Mouse (Mus musculus) forebrain, postnatal 0 days (tissue): ENCODE results near the gene Tmcc1. TPM values are rescaled to one million over a fixed set of nuclear protein-coding genes. Genes with fewer than 3 reads are reported as not detected.

ENCODE experiments used
- ATAC-seq: fragments of 200-750 bp; cut with Nextera tagmentation; 2 replicates; pipeline ENCODE4 v1.8.0; 2017; ENCODE audit warnings: mild to moderate bottlenecking, moderate library complexity
- DNase-seq: peaks from one replicate; pipeline ENCODE4 v3.0.0-alpha.2; 2015
- H3K27ac ChIP-seq: fragments of 300-500 bp; sonication (generic); 2 replicates; pipeline ENCODE4 v1.5.1; 2014; ENCODE audit warnings: low read depth, mild to moderate bottlenecking, antibody characterized with exemption, low read length, moderate library complexity, mixed read lengths
- H3K27me3 ChIP-seq: fragments of 300-500 bp; sonication (generic); 2 replicates; pipeline ENCODE4 v1.6.1; 2014; ENCODE audit warnings: mild to moderate bottlenecking, low read length, mixed read lengths; ENCODE audit not compliant: insufficient read depth
- H3K36me3 ChIP-seq: fragments of 300-500 bp; sonication (generic); 2 replicates; pipeline ENCODE4 v1.6.1; 2014; ENCODE audit warnings: mild to moderate bottlenecking, moderate library complexity; ENCODE audit not compliant: insufficient read depth
- H3K4me1 ChIP-seq: fragments of 300-500 bp; sonication (generic); 2 replicates; pipeline ENCODE4 v1.6.1; 2014; ENCODE audit warnings: antibody characterized with exemption; ENCODE audit not compliant: insufficient read depth
- H3K4me2 ChIP-seq: fragments of 300-500 bp; sonication (generic); 2 replicates; pipeline ENCODE4 v1.6.1; 2014; ENCODE audit warnings: low read depth, mild to moderate bottlenecking, moderate library complexity
- H3K4me3 ChIP-seq: fragments of 300-500 bp; sonication (generic); 2 replicates; pipeline ENCODE4 v1.5.1; 2014; ENCODE audit warnings: low read depth, low read length, mixed read lengths
- H3K9ac ChIP-seq: fragments of 300-500 bp; sonication (generic); 2 replicates; pipeline ENCODE4 v1.6.1; 2014; ENCODE audit warnings: mild to moderate bottlenecking
- H3K9me3 ChIP-seq: fragments of 300-500 bp; sonication (generic); 2 replicates; pipeline ENCODE4 v1.6.1; 2016; ENCODE audit warnings: low read length
- CTCF ChIP-seq: sonication (generic); IDR thresholded peaks from 2 replicates; pipeline ENCODE4 v1.5.1; 2016; ENCODE audit warnings: antibody characterized with exemption, control low read depth, low read depth
- WGBS: fragments of 180-500 bp; shearing (Covaris S2); extraction: QIAGEN DNeasy Blood & Tissue Kit; methylation state at CpG from one replicate; pipeline ENCODE4 v1.1.7; 2014; 5-methylcytosine and 5-hydroxymethylcytosine counted together
- polyA plus RNA-seq: library from polyadenylated mRNA; unstranded; fragments of >200 nt; fragmentation: Nextera tagmentation; extraction: Ambion mirVana; gene quantifications from 2 replicates; pipeline ENCODE4 v1.2.1, GENCODE M21; 2015
- total RNA-seq: library from RNA; depleted of rRNA; stranded (reverse); fragments of >200 nt; gene quantifications from 2 replicates; pipeline ENCODE4 v1.2.3, GENCODE M21; 2014

The Tmcc1 gene
- total and polyA plus RNA-seq, 2 experiments from 2014 or later, result 13.6 to 48.2 TPM

DNA sequence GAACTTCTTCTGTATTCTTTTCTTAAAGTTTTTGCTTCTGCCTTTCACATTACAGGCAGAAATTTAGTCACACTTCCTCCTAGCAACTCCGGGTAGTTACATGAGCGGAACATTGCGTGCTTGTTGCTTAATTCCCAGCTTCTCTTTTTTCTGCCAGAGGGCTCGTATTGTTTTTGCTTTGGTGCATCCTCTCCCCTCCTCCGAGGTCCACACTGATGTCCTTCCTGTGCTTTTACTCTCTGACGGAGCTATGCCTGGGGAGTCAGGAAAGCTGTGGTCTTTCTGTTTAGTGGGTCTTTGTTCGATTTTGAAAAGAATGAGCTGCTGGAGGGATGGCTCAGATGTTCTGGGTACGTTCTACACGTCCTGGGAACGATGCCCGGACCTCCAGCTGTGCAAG is 34.5 kb upstream of the Tmcc1 start:
- ATAC-seq (no peak), DNase-seq (no peak)
- Histone ChIP-seq H3K36me3 (peaks cover 73% of the 10 kb centered on the region), H3K4me2 (no peak overlapping the region), H3K4me1 (no peaks in the 10 kb centered on the region), H3K27ac (no peak overlapping the region), H3K27me3 (no peaks in the 10 kb centered on the region), H3K9me3 (no peaks in the 10 kb centered on the region), H3K4me3 (no peak overlapping the region), H3K9ac (no peak overlapping the region)
- 72% methylated on average over 11 of the region's 11 CpGs for WGBS
- no peak for TF ChIP-seq CTCF

GRCm38 (mm10) chr6:116207729-116208534 is 14.6 kb upstream of the Tmcc1 start, which contains the start of gene Washc2:
TSS of gene Washc2 (plus strand) at chr6:116208038.
- Histone ChIP-seq H3K27me3 (no peaks in the 10 kb centered on the region), H3K4me1 (peaks cover 13% of the 10 kb centered on the region; the same call in 1 of the 2 replicates), H3K9ac (peak within 1 kb of the TSS; percentile 87), H3K9me3 (no peaks in the 10 kb centered on the region), H3K36me3 (peaks cover 10% of the 10 kb centered on the region), H3K4me3 (peak within 1 kb of the TSS; percentile 75), H3K4me2 (peak within 1 kb of the TSS; percentile 84), H3K27ac (peak within 1 kb of the TSS; percentile 81)
- WGBS, result under 1% methylated on average over 51 of the region's 51 CpGs
- peak; percentile 96 for DNase-seq
- peak; percentile 98 for ATAC-seq
- TF ChIP-seq CTCF, result no peak

- Histone ChIP-seq H3K4me2 (no peak overlapping the region), H3K4me3 (no peak overlapping the region), H3K36me3 (no peaks in the 10 kb centered on the region), H3K9ac (no peak overlapping the region), H3K9me3 (no peaks in the 10 kb centered on the region), H3K27ac (no peak overlapping the region), H3K27me3 (no peaks in the 10 kb centered on the region), H3K4me1 (no peaks in the 10 kb centered on the region)
- no peak for ATAC-seq
- TF ChIP-seq CTCF, result no peak
- 80% methylated on average over 2 of the region's 2 CpGs for WGBS
- no peak for DNase-seq
These were observed 6.4 kb upstream of the Tmcc1 start for GRCm38 (mm10) chr6:116199682-116200081.

- DNase-seq (peak; percentile 34), ATAC-seq (peak; percentile 61)
- TF ChIP-seq CTCF, result peak; percentile 62
- H3K4me1 ChIP-seq, result no peaks in the 10 kb centered on the region
- WGBS, result 33% methylated on average over 3 of the region's 3 CpGs
- no peaks in the 10 kb centered on the region for H3K36me3 ChIP-seq
- no peak overlapping the region for H3K9ac ChIP-seq
- H3K9me3 ChIP-seq, result no peaks in the 10 kb centered on the region
- H3K4me3 ChIP-seq, result no peak overlapping the region
- H3K27ac ChIP-seq, result no peak overlapping the region
- no peaks in the 10 kb centered on the region for H3K27me3 ChIP-seq
- H3K4me2 ChIP-seq, result no peak overlapping the region
These were observed 4.9 kb upstream of the Tmcc1 start for GRCm38 (mm10) chr6:116198173-116198572.

DNA sequence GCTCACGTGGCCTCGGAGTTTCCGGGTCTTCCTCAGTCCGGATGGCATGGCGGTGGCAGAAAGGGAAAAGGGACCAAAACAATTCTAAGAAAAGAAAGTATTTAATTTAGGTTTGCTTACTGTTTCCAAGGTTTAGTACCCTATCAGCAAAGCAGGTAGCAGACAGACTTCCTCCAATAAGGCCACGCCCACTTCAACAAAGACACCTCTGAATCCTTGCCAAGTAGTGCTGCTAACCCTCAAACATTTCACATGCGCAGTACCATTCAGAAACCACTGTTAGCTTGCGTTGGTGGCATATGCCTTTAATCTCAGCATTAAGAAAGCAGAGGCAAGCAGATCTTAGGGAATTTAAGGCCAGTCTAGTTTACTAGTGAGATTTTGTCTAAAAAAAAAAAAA is 2.5 kb upstream of the Tmcc1 start:
- DNase-seq, result no peak
- Histone ChIP-seq H3K4me3 (no peak overlapping the region), H3K4me1 (peaks cover 6% of the 10 kb centered on the region), H3K9ac (no peak overlapping the region), H3K36me3 (no peaks in the 10 kb centered on the region), H3K4me2 (no peak overlapping the region), H3K9me3 (no peaks in the 10 kb centered on the region), H3K27ac (no peak overlapping the region), H3K27me3 (no peaks in the 10 kb centered on the region)
- ATAC-seq, result no peak
- WGBS, result 65% methylated on average over 8 of the region's 8 CpGs
- no peak for TF ChIP-seq CTCF

DNA sequence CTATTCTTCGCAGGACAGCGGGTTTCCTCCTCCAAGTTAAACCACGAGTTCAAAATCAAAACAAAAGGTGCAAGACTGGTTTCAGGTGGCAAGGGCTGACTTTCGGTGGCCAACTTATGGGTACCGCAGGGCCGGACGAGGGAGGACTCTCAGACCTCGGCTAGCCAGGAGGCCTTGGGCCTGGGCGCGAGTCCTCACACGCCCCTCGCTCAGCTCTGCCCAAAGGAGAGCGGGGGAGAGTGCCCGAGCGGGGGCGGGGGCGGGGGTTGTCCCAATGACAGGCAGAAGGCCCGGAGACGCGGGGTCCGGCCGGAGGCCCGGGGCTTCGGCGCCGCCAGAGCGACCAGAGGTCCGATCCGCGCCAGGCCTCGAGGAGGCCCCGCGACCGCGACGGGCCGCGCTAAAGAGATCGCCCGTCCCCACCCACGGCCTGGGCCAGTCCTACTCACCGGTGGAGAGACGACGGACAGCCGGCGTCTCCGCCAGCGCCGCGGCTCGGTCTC is 426 bp downstream of the Tmcc1 start:
- no peak for TF ChIP-seq CTCF

DNA sequence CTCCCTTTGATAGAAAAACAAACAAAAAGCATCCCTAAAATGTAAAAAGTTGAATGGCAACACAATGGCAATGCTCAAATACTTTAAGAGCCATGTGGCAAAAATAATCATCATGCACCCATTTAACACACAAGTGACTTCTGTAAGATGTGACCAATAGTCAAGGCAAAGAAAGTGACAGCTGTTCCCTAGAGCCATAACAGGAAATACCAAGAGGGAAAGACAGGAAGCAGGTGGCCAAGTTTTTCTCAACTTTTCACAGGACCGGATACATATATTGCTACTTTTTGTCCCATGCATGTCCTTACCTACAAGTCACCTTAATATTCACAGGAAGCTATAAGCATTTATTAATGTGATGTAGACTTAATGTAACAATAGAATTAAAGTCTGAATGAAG is 3.9 kb downstream of the Tmcc1 start:
- Histone ChIP-seq H3K9me3 (no peaks in the 10 kb centered on the region), H3K27me3 (no peaks in the 10 kb centered on the region), H3K4me1 (peaks cover 9% of the 10 kb centered on the region), H3K27ac (no peak overlapping the region), H3K4me2 (no peak overlapping the region), H3K9ac (no peak overlapping the region), H3K4me3 (no peak overlapping the region), H3K36me3 (no peaks in the 10 kb centered on the region)
- WGBS, result 88% methylated on average over 1 of the region's 1 CpGs
- ATAC-seq (no peak), DNase-seq (no peak)
- TF ChIP-seq CTCF, result no peak

More for the DNA sequence above, 426 bp downstream of the Tmcc1 start:
- Histone ChIP-seq H3K36me3 (no peaks in the 10 kb centered on the region), H3K4me1 (peaks cover 9% of the 10 kb centered on the region), H3K27ac (peak overlapping the region; percentile 74), H3K27me3 (no peaks in the 10 kb centered on the region), H3K9me3 (no peaks in the 10 kb centered on the region), H3K9ac (peak overlapping the region; percentile 78), H3K4me2 (peak overlapping the region; percentile 95), H3K4me3 (peak overlapping the region; percentile 89)
- WGBS, result under 1% methylated on average over 39 of the region's 51 CpGs
- peak; percentile 81 for ATAC-seq
- peak; percentile 40 for DNase-seq
